Mouse (Mus musculus) cerebellum, adult 8-10 months (tissue): ENCODE results near the gene Mdfic.

Experiments used
- DNase-seq: peaks from one replicate; pipeline ENCODE4 v3.0.0; 2022

Gene Mdfic

GRCm38 (mm10) chr6:15793602-15794345, 73.3 kb downstream of the Mdfic start:
- no peak for DNase-seq

- DNase-seq: no peak
Observed at GRCm38 (mm10) chr6:15794801-15795200, 74.3 kb downstream of the Mdfic start.

DNA sequence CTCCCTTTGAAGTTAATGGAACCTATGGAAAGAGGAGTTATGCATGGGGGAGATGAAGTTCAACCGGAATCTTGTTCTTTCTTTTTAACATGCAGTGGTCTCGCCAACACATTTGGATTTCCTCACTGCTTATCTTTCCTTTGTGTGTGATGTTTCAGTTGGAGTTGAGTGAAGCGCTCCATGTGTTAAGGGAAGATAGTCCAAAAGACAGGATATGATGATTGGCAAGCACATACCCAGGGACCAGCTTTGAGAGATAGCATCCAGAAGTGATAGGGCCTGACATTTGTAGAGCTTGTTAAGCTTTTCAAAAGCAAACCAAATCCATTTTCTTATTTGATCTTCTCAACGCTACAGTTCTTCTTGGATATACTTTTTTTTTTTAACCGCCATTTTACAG, 86.9 kb downstream of the Mdfic start:
- no peak for DNase-seq

GRCm38 (mm10) chr6:15825236-15825635, 104.8 kb downstream of the Mdfic start:
- DNase-seq: no peak

GRCm38 (mm10) chr6:15829812-15830211, 109.4 kb downstream of the Mdfic start:
- DNase-seq: no peak

GRCm38 (mm10) chr6:15830651-15831050, 110.2 kb downstream of the Mdfic start:
- no peak for DNase-seq

GRCm38 (mm10) chr6:15837695-15838094, 117.2 kb downstream of the Mdfic start:
- no peak for DNase-seq

GRCm38 (mm10) chr6:15839831-15840230, 119.4 kb downstream of the Mdfic start:
- no peak for DNase-seq

DNA sequence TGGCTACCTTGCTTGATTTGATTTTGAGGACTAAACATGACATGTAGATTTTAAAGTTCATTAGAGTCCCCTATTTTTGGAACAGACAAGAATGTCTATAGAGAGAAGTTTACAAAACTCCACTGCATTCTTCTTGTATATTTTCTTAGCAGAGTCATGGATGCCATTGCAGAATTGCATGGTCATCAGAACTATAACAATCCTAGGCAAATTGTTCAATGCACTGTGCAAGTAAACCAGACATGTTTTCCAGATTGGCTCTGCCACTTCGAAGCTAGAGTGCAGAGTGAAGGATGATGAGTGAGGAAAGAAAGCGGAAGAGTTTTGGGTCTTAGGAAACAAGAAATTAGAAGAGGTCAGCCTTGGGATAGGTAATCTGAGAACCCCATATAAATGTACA, 120.0 kb downstream of the Mdfic start:
- DNase-seq: no peak

DNA sequence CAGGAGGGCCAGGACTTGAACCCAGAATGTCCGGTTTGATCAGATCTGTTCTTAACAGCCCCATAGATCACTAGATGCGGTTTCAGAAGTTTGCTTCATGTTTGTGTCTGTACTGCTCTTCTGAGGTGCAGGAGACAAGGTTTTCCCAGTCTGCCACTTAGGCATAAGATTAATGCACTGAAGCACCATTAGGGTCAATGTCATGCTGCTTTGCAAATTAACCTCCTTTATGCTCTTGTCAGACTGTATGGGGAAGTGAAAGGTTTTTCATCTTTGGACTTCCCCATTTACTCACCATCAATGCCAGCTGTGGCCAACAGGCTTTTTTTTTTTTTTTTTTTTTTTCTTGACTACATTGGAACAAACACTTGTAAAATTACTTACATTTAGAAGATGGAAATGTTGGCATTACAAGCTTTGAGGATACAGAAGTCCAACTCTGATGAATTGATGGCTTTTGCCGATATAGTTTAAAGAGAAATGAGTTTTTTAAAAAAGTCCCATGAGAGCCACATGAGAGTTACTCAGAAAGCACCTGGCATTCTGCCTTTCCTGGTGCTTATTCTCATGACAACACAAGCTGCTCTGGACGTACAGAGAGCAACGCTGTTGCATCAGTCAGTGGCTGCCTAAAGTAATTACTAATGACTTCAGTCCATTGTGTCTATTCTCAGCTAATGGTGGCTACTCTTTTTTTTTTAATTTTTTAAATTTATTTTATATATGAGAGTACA, 121.2 kb downstream of the Mdfic start:
- no peak for DNase-seq

DNA sequence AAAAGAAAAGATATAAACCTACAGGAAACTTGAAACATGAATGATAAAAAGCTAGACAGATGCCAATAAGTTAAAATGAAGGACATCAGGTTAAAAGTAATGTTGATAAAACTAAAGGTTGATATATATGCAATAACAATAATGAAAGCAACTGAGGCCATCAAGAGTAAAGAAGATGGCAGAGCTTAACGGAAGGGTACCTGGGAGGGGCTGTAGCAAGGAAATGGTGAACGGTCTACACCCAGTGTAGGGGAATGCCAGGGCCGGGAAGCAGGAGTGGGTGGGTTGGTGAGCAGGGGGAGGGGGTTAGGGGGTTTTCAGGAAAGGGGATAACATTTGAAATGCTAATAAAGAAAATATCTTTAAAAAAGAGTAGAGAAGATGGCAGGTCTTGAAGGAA, 122.8 kb downstream of the Mdfic start:
- DNase-seq: no peak

GRCm38 (mm10) chr6:15845711-15846342, 125.4 kb downstream of the Mdfic start:
- DNase-seq: no peak
